Mouse (Mus musculus) neural tube, embryonic 12.5 days (tissue): ENCODE data around the gene 4930518I15Rik. TPM values are rescaled to one million over a fixed set of nuclear protein-coding genes. Genes with fewer than 3 reads are reported as not detected.
"Not testable (repeated sequence)": the region's sequence is repeated elsewhere in the genome, so short reads cannot be mapped to it uniquely, and the experiment has no call there.

Experiments used
- ATAC-seq: fragments of 200-750 bp; cut with Nextera tagmentation; 2 replicates; pipeline ENCODE4 v1.8.0; 2017; ENCODE audit warnings: low read depth, mild to moderate bottlenecking, moderate TSS enrichment, moderate library complexity; ENCODE audit not compliant: low FRiP score
- H3K27ac ChIP-seq: fragments of 300-500 bp; sonication (generic); 2 replicates; pipeline ENCODE4 v1.5.1; 2016
- H3K27me3 ChIP-seq: fragments of 300-500 bp; sonication (generic); replicated peaks from 2 replicates; pipeline ENCODE4 v1.6.1; 2016; ENCODE audit warnings: mild to moderate bottlenecking
- H3K36me3 ChIP-seq: fragments of 300-500 bp; sonication (generic); 2 replicates; pipeline ENCODE4 v1.6.1; 2016; ENCODE audit warnings: mild to moderate bottlenecking
- H3K4me1 ChIP-seq: fragments of 300-500 bp; sonication (generic); 2 replicates; pipeline ENCODE4 v1.6.1; 2016
- H3K4me2 ChIP-seq: fragments of 300-500 bp; sonication (generic); replicated peaks from 2 replicates; pipeline ENCODE4 v1.6.1; 2016; ENCODE audit warnings: mild to moderate bottlenecking
- H3K4me3 ChIP-seq: fragments of 300-500 bp; sonication (generic); 2 replicates; pipeline ENCODE4 v1.5.1; 2016
- H3K9ac ChIP-seq: fragments of 300-500 bp; sonication (generic); 2 replicates; pipeline ENCODE4 v1.6.1; 2016; ENCODE audit warnings: mild to moderate bottlenecking
- H3K9me3 ChIP-seq: fragments of 300-500 bp; sonication (generic); 2 replicates; pipeline ENCODE4 v1.6.1; 2016; ENCODE audit warnings: mild to moderate bottlenecking
- WGBS: fragments of 180-500 bp; shearing (Covaris S2); methylation state at CpG from one replicate; pipeline ENCODE4 v1.1.7; 2016; 5-methylcytosine and 5-hydroxymethylcytosine counted together
- polyA plus RNA-seq: library from polyadenylated mRNA; unstranded; fragments of >200 nt; fragmentation: Nextera tagmentation; extraction: Ambion mirVana; gene quantifications from 2 replicates; pipeline ENCODE4 v1.2.1, GENCODE M21; 2016

4930518I15Rik gene
- polyA plus RNA-seq, 1 experiment from 2014 or later = 10.9 TPM

DNA sequence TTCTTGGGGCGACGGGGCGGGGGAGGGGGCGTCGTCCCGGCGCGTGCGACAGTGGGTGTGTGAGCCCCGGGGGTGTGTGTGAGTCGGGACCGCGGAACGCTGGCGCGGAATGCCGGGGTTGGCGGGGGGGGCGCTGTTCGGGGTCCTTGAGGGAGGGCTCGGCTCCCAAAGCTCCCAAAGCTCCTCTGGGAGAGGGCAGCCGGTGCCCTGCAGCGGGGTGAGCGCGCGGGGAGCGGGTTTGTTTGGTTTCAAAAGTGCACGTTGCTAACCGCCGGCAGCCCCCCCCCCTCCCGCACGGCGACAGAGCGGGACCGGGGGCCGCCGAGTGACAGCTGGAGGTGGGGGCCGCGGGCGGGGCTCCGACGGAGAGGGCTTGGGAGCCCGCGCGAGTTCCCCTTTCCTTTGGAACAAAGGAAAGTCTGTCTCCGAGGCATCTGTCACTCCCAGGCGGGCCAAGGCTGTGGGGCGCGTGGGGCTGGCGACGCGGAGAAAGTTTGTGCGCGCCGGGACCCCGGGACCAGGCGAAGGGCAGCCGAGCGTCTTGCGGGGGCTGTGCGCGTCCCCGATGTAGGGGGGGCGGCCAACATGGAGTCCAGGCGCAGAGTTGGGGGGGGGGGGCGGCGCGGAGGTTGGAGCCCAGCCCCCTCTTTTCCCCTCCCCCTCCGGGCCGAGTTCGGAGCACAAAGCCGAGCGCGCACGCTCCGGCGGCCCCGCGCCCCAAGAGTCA is 17.3 kb downstream of the 4930518I15Rik start:
- peak overlapping the region; percentile 75 for H3K4me3 ChIP-seq
- peaks cover 6% of the 10 kb centered on the region for H3K36me3 ChIP-seq
- peak overlapping the region; percentile 92 for H3K4me2 ChIP-seq
- WGBS = 1% methylated on average over 73 of the region's 79 CpGs
- no peaks in the 10 kb centered on the region for H3K27me3 ChIP-seq
- H3K27ac ChIP-seq = peak overlapping the region; percentile 70
- peaks cover 57% of the 10 kb centered on the region for H3K4me1 ChIP-seq
- no peaks in the 10 kb centered on the region for H3K9me3 ChIP-seq
- H3K9ac ChIP-seq = peak overlapping the region; percentile 87
- ATAC-seq = peak; percentile 61

DNA sequence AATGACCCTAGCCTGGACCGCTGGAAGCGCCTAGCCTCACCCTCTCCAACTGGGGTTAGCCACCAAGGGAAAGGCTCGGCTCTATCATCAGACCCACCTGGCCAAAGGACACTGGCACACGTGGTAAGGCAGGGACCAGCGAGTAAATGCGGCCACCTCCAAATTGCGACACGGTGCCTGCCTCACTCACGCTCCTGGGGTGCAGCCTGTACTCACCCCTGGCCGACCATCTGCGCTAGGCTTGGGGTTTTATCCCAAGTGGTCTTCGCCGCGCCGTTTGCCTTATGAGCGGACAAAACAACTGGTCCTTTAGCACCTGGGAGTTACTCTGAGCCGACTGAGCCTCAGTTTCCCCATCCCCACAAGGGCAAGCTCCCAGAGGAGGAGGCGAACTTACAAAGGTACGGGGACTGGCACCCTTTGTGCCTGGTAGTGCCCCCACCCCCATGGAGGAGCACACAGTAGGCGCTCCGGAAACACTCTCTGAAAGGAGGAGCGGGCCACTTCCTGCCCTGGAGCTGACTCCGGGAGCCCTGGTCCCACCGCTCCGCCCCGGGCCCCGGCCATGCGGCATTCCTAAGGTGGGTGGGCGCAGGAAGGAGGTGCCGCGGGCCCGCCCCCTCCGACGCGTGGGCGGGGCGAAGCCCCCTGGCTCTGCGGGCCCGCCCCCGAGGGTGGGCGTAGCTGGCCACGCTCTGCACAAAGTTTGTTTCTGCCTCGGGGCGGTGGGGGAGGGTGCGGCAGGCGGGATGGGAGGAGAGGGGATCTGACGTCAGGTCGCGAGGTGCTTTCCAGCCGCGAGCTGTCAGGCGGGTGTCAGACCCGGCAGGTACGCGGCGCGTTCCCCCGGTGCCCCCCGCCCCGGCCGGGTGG is 18.2 kb downstream of the 4930518I15Rik start, which contains the start of gene Tgif2:
Gene Tgif2 (plus strand): TSS at position 689 of the 873 bp plus-strand sequence.
- peak within 1 kb of the TSS; percentile 87 for H3K9ac ChIP-seq
- H3K4me2 ChIP-seq = peak within 1 kb of the TSS; percentile 92
- H3K27me3 ChIP-seq = no peaks in the 10 kb centered on the region
- H3K36me3 ChIP-seq = peaks cover 8% of the 10 kb centered on the region
- ATAC-seq = peak; percentile 73
- peak within 1 kb of the TSS; percentile 75 for H3K4me3 ChIP-seq
- H3K27ac ChIP-seq = peak within 1 kb of the TSS; percentile 70
- peaks cover 48% of the 10 kb centered on the region for H3K4me1 ChIP-seq
- H3K9me3 ChIP-seq = no peaks in the 10 kb centered on the region
- 2% methylated on average over 61 of the region's 61 CpGs for WGBS

DNA sequence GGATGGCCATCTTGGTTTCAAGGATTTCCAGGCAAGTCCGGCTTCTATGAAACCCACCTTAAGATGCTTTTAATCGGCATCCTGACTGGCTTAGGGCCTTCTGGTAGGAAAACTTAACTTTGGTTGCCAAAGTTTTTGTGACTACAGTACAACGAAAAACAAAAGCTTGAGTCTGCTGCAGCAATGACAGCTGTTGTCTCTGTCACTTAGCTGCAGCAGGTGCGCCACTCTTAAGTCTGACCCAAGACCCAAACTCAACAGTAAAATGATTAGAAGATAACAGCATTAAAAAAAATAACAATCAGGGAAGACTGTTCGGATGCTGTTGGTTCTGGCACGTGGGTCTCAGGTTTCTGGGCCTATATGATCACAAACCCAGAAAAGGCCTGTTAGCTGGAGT is 18.9 kb downstream of the 4930518I15Rik start:
- H3K9ac ChIP-seq = no peak overlapping the region

DNA sequence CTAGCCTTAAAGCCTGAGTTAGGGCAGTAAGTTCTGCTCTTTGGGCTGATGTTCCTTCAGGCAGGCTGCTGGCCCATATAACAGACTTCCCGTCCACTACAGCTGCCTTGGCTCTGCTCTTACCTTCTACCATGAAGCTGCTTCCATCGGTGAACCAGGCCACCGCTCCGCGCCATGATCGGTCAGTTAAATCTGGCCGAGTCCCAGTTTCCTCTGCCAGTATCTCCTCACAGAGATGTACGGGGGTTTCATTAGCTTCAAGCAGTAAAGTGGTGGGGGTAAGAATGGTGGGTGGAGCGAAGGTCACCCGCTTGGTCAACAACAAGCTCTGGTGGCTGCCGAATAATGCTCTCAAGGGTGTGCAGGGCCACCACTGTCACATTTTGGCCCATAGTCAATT is 23.4 kb downstream of the 4930518I15Rik start:
- H3K27me3 ChIP-seq = no peaks in the 10 kb centered on the region
- WGBS = 97% methylated on average over 11 of the region's 11 CpGs
- no peak overlapping the region for H3K4me3 ChIP-seq
- ATAC-seq = no peak
- 0 out of 2 replicates have a peak, but pooled peaks cover 3% of the 10 kb centered on the region for H3K4me1 ChIP-seq
- no peak overlapping the region for H3K9ac ChIP-seq
- H3K27ac ChIP-seq = no peak overlapping the region
- peaks cover 8% of the 10 kb centered on the region; the same call in 1 of the 2 replicates for H3K9me3 ChIP-seq
- H3K36me3 ChIP-seq = peaks cover 49% of the 10 kb centered on the region
- H3K4me2 ChIP-seq = no peak overlapping the region

More for the DNA sequence above, 18.9 kb downstream of the 4930518I15Rik start:
- no peak for ATAC-seq
- WGBS = 69% methylated on average over 6 of the region's 6 CpGs
- no peak overlapping the region for H3K27ac ChIP-seq
- H3K36me3 ChIP-seq = peaks cover 15% of the 10 kb centered on the region
- peak overlapping the region; percentile 92 for H3K4me2 ChIP-seq
- peak overlapping the region; percentile 75 for H3K4me3 ChIP-seq
- H3K27me3 ChIP-seq = no peaks in the 10 kb centered on the region
- H3K4me1 ChIP-seq = peaks cover 41% of the 10 kb centered on the region
- no peaks in the 10 kb centered on the region for H3K9me3 ChIP-seq

DNA sequence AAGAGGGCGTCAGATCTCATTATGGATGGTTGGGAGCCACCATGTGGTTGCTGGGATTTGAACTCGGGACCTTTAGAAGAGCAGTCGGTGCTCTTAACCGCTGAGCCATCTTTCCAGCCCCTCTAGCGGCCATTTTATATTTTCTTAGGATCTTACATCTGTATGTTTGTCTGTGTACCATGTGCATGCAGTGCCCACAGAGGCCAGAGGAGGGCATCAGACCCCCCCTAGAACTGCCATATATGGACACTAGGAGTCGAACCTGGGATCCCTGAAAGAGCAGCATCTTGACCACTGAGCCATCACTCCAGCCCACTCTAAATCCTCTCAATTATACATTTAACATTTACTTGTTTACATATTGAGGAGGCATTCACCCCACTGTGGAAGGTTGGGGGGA is 32.6 kb downstream of the 4930518I15Rik start:
- H3K9me3 ChIP-seq, H3K27me3 ChIP-seq, ATAC-seq, H3K9ac ChIP-seq, H3K27ac ChIP-seq, H3K4me2 ChIP-seq, H3K4me3 ChIP-seq, H3K36me3 ChIP-seq, H3K4me1 ChIP-seq: not testable (repeated sequence)
- 87% methylated on average over 6 of the region's 6 CpGs for WGBS

DNA sequence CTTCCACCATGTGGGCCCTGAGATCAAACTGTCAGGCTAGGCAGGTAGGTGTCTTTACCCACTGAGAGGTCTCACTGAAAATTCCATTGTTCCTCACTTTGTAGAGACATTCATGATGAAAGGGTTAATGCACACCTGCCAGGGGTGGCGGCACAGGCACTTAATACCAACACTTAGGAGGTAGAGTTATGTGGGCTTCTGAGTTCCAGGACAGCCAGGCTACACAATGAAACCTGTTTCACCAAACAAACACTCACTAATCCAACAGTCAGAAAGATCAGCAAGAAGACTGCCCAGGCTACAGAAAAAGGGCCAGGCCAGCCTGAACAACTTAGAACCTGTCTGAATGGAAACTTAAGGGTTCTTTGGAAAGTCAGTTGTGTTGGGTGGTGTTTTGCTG is 41.6 kb downstream of the 4930518I15Rik start:
- Histone ChIP-seq H3K9me3 (no peaks in the 10 kb centered on the region), H3K4me1 (peaks cover 28% of the 10 kb centered on the region), H3K4me3 (no peak overlapping the region), H3K4me2 (no peak overlapping the region), H3K9ac (no peak overlapping the region), H3K27me3 (0 out of 2 replicates have a peak, but pooled peaks cover 3% of the 10 kb centered on the region), H3K27ac (no peak overlapping the region), H3K36me3 (no peaks in the 10 kb centered on the region)
- no peak for ATAC-seq
- 61% methylated on average over 1 of the region's 1 CpGs for WGBS

DNA sequence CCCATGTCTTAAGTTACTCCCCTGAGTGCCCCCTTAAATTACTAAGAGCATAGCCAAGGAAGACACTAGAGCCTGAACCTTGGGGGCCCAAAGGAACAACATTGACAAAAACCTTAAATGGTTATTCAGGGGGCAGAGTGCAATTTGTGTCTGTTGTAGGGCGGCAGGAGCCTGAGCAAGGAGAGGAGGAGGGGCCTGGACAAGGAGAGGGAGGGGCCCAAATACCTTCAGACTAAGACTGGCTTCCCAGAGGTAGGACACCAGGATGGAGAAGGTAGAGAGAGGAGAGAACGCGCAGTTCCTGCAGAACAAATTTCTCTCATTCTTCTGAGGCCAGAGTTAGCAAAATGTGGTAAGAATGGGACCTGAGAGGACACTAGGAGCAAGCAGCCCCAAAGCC is 42.3 kb downstream of the 4930518I15Rik start:
- no peak overlapping the region for H3K4me2 ChIP-seq
- peaks cover 28% of the 10 kb centered on the region for H3K4me1 ChIP-seq
- 55% methylated on average over 3 of the region's 3 CpGs for WGBS
- no peak overlapping the region for H3K9ac ChIP-seq
- 0 out of 2 replicates have a peak, but pooled peaks cover 3% of the 10 kb centered on the region for H3K27me3 ChIP-seq
- H3K27ac ChIP-seq = no peak overlapping the region
- H3K36me3 ChIP-seq = no peaks in the 10 kb centered on the region
- H3K4me3 ChIP-seq = no peak overlapping the region
- no peaks in the 10 kb centered on the region for H3K9me3 ChIP-seq
- no peak for ATAC-seq

DNA sequence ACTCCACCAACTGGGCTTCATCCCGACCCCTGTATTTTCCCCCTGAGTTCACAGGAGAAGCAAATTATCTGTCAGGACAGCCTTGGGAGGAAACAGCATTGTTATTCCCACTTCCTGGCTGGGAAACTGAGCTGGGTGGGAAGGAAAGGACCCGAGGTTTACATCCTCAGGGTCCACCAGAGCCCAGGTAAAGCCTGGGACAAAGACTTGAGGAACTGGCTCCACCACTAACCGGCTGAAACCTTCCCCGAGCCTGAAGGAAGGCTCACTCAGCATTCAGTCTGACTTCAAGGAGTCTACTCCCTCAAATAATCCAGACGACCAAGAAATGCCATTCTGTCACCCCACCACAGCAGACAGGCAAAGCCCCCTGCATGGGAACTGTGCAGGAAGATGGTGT is 42.9 kb downstream of the 4930518I15Rik start:
- Histone ChIP-seq H3K36me3 (no peaks in the 10 kb centered on the region), H3K4me2 (0 out of 2 replicates have a peak overlapping the region, but pooled peaks have one; percentile 26), H3K27ac (no peak overlapping the region), H3K4me1 (peaks cover 28% of the 10 kb centered on the region), H3K9me3 (no peaks in the 10 kb centered on the region), H3K4me3 (no peak overlapping the region), H3K9ac (peak overlapping the region; percentile 51; the same call in 1 of the 2 replicates), H3K27me3 (0 out of 2 replicates have a peak, but pooled peaks cover 3% of the 10 kb centered on the region)
- no peak for ATAC-seq
- WGBS = 19% methylated on average over 5 of the region's 5 CpGs

DNA sequence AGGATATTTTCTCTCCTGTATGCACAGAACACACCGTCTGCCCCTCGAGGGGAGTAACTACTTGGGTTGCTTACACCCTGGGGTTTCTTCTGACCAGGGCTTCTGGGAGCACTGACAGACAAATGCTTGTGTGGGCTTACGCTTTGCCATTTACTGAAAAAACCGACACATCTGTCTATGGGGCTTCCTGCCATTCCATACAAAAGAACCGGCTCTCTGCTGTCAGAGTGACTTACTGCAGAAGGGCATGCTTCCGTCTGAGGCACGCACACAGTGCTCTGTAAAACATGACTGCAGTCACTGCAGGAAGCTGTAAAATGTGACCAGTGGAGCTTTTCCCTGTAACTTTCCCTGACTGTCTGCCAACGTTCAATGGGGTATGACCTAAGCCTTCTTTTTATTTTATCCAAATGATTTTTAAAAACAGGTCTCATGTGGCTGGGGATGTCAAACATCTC is 43.4 kb downstream of the 4930518I15Rik start:
- Histone ChIP-seq H3K4me3 (no peak overlapping the region), H3K9ac (peak overlapping the region; percentile 51; the same call in 1 of the 2 replicates), H3K4me1 (peaks cover 28% of the 10 kb centered on the region), H3K4me2 (peak overlapping the region; percentile 26), H3K36me3 (no peaks in the 10 kb centered on the region), H3K27me3 (0 out of 2 replicates have a peak, but pooled peaks cover 3% of the 10 kb centered on the region), H3K27ac (no peak overlapping the region), H3K9me3 (no peaks in the 10 kb centered on the region)
- ATAC-seq = peak; percentile 56; the same call in 1 of the 2 replicates
- 2% methylated on average over 8 of the region's 8 CpGs for WGBS

DNA sequence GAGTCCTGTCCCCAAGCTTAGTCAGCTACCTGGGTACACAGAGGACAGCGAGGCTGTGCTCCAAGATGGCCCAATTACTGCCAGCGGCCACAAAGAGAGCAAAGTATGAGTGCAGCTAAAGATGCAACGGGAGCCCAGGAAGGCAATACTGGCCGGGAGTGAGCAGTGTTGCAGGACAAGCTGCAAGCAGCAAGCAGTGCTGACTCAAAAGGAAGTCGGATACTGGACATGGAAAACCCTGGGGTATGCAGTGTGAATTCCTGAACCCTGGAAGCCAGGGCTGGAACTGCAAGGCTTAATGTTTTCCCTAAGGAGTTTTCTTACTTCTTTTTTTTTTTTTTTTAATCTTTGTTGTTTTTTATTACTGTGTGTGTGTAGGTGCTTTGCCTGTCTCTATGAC is 46.2 kb downstream of the 4930518I15Rik start:
- 77% methylated on average over 5 of the region's 5 CpGs for WGBS
- H3K9me3 ChIP-seq = no peaks in the 10 kb centered on the region
- H3K36me3 ChIP-seq = no peaks in the 10 kb centered on the region
- H3K4me2 ChIP-seq = no peak overlapping the region
- H3K27ac ChIP-seq = no peak overlapping the region
- H3K4me3 ChIP-seq = no peak overlapping the region
- peaks cover 28% of the 10 kb centered on the region for H3K4me1 ChIP-seq
- no peak for ATAC-seq
- H3K9ac ChIP-seq = no peak overlapping the region
- H3K27me3 ChIP-seq = 0 out of 2 replicates have a peak, but pooled peaks cover 3% of the 10 kb centered on the region

DNA sequence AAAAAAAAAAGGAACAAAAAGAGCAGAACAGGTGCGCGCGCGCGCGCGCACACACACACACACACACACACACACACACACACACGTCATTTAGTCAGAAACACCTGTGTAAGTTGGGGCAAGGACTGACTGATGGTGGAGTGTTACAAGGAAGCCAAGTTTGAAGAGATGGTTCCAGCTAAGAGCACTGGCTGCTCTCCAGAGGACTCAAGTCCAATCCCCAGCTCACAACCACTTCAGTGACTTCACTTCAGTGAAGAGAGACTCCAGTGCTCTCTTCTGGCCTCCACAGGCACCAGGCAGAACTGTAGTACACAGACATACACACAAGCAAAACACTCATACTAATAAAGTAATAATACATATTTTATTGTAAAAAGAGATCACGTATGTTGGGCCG is 47.0 kb downstream of the 4930518I15Rik start:
- H3K36me3 ChIP-seq = no peaks in the 10 kb centered on the region
- 95% methylated on average over 10 of the region's 10 CpGs for WGBS

DNA sequence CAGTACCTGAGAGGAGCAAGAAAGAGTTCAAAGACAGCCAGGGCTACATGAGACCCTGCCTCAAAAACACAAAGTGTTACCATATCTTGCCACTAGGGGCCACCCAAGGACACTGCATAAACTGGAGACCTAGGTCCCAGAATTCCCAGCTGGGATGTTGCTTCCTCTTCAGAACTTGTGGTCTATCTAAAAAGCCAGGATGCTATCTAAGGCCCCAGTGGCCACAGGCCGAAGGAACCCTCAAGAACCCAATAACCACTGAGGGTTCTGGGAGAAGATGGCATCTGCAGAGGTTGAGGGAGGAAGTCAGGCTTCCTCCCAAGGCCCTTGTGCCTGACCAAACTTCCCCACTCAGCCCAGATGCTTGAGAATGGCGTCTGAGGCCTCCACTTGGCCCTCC is 48.2 kb downstream of the 4930518I15Rik start:
- Histone ChIP-seq H3K36me3 (no peaks in the 10 kb centered on the region), H3K4me2 (no peak overlapping the region), H3K4me1 (peaks cover 15% of the 10 kb centered on the region), H3K27me3 (0 out of 2 replicates have a peak, but pooled peaks cover 3% of the 10 kb centered on the region), H3K9me3 (no peaks in the 10 kb centered on the region), H3K4me3 (no peak overlapping the region), H3K9ac (no peak overlapping the region), H3K27ac (no peak overlapping the region)
- ATAC-seq = 0 out of 2 replicates have a peak, but pooled peaks have one; percentile 13
- 69% methylated on average over 2 of the region's 2 CpGs for WGBS

More for the DNA sequence above, 47.0 kb downstream of the 4930518I15Rik start:
- no peaks in the 10 kb centered on the region for H3K9me3 ChIP-seq
- no peak overlapping the region for H3K4me3 ChIP-seq
- no peak overlapping the region for H3K27ac ChIP-seq
- 0 out of 2 replicates have a peak, but pooled peaks cover 3% of the 10 kb centered on the region for H3K27me3 ChIP-seq
- H3K9ac ChIP-seq = no peak overlapping the region
- no peak for ATAC-seq
- H3K4me2 ChIP-seq = no peak overlapping the region
- peaks cover 27% of the 10 kb centered on the region for H3K4me1 ChIP-seq
